Mouse (Mus musculus): ENCODE measurements around the gene Fkbp11.

- TF ChIP-seq CTCF (IDR thresholded peaks at IDR 0.05; ENCODE audit: extremely low read depth, insufficient read depth, low read length): no peak
- TF ChIP-seq POLR2A (IDR thresholded peaks at IDR 0.05; ENCODE audit: extremely low read depth, insufficient read depth, low read length): no peak
Measured at GRCm38 (mm10) chr15:98768259-98768658, 40.3 kb upstream of the Fkbp11 start.

Measured in cortical plate, adult 2 months (tissue).